Mouse (Mus musculus) CD4-positive, CD25-positive, alpha-beta regulatory T cell (primary cell): ENCODE results near the gene Rbbp5. TPM values are rescaled to one million over a fixed set of nuclear protein-coding genes. Genes with fewer than 3 reads are reported as not detected.

Experiments used
- polyA plus RNA-seq: library from polyadenylated mRNA; unstranded; fragments of 100-300 nt; shearing (Covaris generic); gene quantifications from one replicate; pipeline ENCODE4 v1.2.1, GENCODE M21; 2017

Rbbp5 gene
- 61.2 TPM for polyA plus RNA-seq

GRCm38 (mm10) chr1:132476928-132477691 is at the start of gene Rbbp5:
TSS of gene Rbbp5 (plus strand) at chr1:132477365.

GRCm38 (mm10) chr1:132506058-132506457 is 28.9 kb downstream of the Rbbp5 start, which contains the start of gene Tmem81:
TSS of gene Tmem81 (plus strand) at chr1:132506230.

DNA sequence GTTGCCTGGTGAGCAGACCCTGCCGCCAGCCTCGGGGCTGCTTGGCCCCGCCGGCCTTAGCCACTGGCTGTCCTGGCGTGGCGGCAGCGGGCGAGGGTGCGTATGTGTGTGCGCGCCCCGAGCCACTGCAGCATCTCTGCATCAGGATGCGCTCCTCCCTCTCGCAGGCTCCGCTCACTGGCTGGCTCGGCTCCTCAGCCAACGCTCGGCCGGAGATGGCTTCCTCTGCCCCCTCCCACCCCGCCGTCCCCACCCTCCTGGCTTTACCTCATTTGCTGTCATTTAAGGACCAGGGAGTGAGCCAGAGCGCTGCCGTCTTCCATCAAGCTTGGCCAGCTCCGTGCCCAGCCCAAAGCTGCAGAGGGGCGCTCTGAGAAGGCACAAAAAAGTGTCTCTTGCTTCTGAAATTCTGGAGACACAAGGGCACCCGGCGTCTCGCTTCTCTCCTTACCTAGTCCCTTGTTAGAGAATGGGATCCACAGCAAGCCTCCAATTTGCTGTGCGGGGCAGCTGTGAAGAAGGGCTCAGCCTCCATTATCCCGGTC is 65.7 kb downstream of the Rbbp5 start, which contains the start of gene Cntn2:
Cntn2 (minus strand) TSS at position 495 of the 545 bp plus-strand sequence.

Other genes with a start within 250 kb of the Rbbp5 start
- gene Gm10188, start 247.6 kb upstream of the Rbbp5 start, polyA plus RNA-seq, result not detected
- not detected for gene Klhdc8a, start 178.7 kb upstream of the Rbbp5 start, polyA plus RNA-seq
- gene Nuak2, start 161.2 kb upstream of the Rbbp5 start, polyA plus RNA-seq, result 3.8 TPM
- 0.75 TPM for gene Tmcc2, start 86.1 kb upstream of the Rbbp5 start, polyA plus RNA-seq
- gene Dstyk, start 59.8 kb upstream of the Rbbp5 start, polyA plus RNA-seq, result 10.6 TPM
- gene Tmem81, start 28.9 kb downstream of the Rbbp5 start, polyA plus RNA-seq, result 9.7 TPM
- not detected for gene Cntn2, start 65.9 kb downstream of the Rbbp5 start, polyA plus RNA-seq